Mouse (Mus musculus) liver, embryonic 16.5 days (tissue): Measurements from ENCODE around the gene Rpl6. TPM values are rescaled to one million over a fixed set of nuclear protein-coding genes. Genes with fewer than 3 reads are reported as not detected.
"Not testable (repeated sequence)": the region's sequence is repeated elsewhere in the genome, so short reads cannot be mapped to it uniquely, and the experiment has no call there.

Experiments used
- ATAC-seq: fragments of 200-750 bp; cut with Nextera tagmentation; 2 replicates; pipeline ENCODE4 v1.8.0; 2017; ENCODE audit warnings: low read depth, mild to moderate bottlenecking, moderate number of reproducible peaks, moderate library complexity
- H3K27ac ChIP-seq: fragments of 300-500 bp; sonication (generic); 2 replicates; pipeline ENCODE4 v1.5.1; 2014; ENCODE audit warnings: mild to moderate bottlenecking, low read length
- H3K27me3 ChIP-seq: fragments of 300-500 bp; sonication (generic); 2 replicates; pipeline ENCODE4 v1.6.1; 2014; ENCODE audit warnings: low read depth, low read length, mixed read lengths; ENCODE audit not compliant: control insufficient read depth, insufficient read depth
- H3K36me3 ChIP-seq: fragments of 300-500 bp; sonication (generic); 2 replicates; pipeline ENCODE4 v1.6.1; 2014; ENCODE audit warnings: mild to moderate bottlenecking; ENCODE audit not compliant: control insufficient read depth, insufficient read depth
- H3K4me1 ChIP-seq: fragments of 300-500 bp; sonication (generic); 2 replicates; pipeline ENCODE4 v1.6.1; 2014; ENCODE audit warnings: low read depth, low read length, mixed read lengths; ENCODE audit not compliant: control insufficient read depth
- H3K4me2 ChIP-seq: fragments of 300-500 bp; sonication (generic); 2 replicates; pipeline ENCODE4 v1.6.1; 2014; ENCODE audit warnings: low read depth, low read length, mixed read lengths
- H3K4me3 ChIP-seq: fragments of 300-500 bp; sonication (generic); 2 replicates; pipeline ENCODE4 v1.5.1; 2014; ENCODE audit warnings: low read depth, mild to moderate bottlenecking, low read length
- H3K9ac ChIP-seq: fragments of 300-500 bp; sonication (generic); 2 replicates; pipeline ENCODE4 v1.6.1; 2014; ENCODE audit warnings: low read depth, low read length
- H3K9me3 ChIP-seq: fragments of 300-500 bp; sonication (generic); replicated peaks from 2 replicates; pipeline ENCODE4 v1.6.1; 2016; ENCODE audit warnings: low read length; ENCODE audit not compliant: control insufficient read depth
- WGBS: fragments of 180-500 bp; shearing (Covaris S2); extraction: QIAGEN DNeasy Blood & Tissue Kit; methylation state at CpG from one replicate; pipeline ENCODE4 v1.1.7; 2014; ENCODE audit not compliant: insufficient replicate concordance; 5-methylcytosine and 5-hydroxymethylcytosine counted together
- polyA plus RNA-seq: library from polyadenylated mRNA; unstranded; fragments of >200 nt; fragmentation: Nextera tagmentation; extraction: Ambion mirVana; gene quantifications from 2 replicates; pipeline ENCODE4 v1.2.1, GENCODE M21; 2015

Rpl6 gene
- polyA plus RNA-seq, 1 experiment from 2014 or later: 278 TPM

DNA sequence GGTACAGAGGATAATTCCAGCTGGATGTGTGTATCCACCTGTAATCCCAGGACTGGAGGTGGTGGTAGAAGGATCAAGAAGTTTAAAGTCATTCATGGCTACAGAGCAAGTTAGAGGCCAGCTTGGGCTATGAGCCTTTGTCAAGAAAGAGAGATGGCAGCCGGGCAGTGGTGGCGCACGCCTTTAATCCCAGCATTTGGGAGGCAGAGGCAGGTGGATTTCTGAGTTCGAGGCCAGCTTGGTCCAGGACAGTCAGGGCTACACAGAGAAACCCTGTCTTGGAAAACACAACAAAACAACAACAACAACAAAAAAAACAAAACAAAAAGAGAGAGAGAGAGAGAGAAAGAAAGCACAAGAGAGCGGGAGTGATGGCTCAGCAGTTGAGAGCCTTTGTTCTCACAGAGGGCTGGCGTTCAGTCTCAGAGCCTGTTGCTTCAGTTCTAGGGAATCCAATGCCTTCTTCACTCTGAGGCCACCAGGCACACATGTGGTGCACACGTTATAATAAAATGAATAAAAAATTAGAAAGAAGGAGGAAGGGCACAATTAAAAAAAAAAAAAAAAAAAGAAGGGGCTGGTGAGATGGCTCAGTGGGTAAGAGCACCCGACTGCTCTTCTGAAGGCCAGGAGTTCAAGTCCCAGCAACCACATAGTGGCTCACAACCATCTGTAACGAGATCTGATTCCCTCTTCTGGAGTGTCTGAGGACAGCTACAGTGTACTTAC lies 12.5 kb downstream of the Rpl6 start:
- Histone ChIP-seq H3K27ac (peak overlapping the region; percentile 99), H3K4me1 (peaks cover 40% of the 10 kb centered on the region), H3K4me2 (peak overlapping the region; percentile 57), H3K9ac (peak overlapping the region; percentile 59), H3K36me3 (peaks cover 11% of the 10 kb centered on the region), H3K4me3 (0 out of 2 replicates have a peak overlapping the region, but pooled peaks have one; percentile 10)
- WGBS: 72% methylated on average over 9 of the region's 9 CpGs
- ATAC-seq, H3K9me3 ChIP-seq, H3K27me3 ChIP-seq: not testable (repeated sequence)

- Histone ChIP-seq H3K4me3 (no peak overlapping the region), H3K9ac (no peak overlapping the region), H3K4me2 (no peak overlapping the region), H3K9me3 (no peaks in the 10 kb centered on the region), H3K36me3 (peaks cover 5% of the 10 kb centered on the region), H3K27ac (peak overlapping the region; percentile 99), H3K4me1 (peaks cover 40% of the 10 kb centered on the region), H3K27me3 (no peaks in the 10 kb centered on the region)
- 69% methylated on average over 2 of the region's 2 CpGs for WGBS
- ATAC-seq: no peak
Observed at GRCm38 (mm10) chr5:121217313-121217634, 13.0 kb downstream of the Rpl6 start.

DNA sequence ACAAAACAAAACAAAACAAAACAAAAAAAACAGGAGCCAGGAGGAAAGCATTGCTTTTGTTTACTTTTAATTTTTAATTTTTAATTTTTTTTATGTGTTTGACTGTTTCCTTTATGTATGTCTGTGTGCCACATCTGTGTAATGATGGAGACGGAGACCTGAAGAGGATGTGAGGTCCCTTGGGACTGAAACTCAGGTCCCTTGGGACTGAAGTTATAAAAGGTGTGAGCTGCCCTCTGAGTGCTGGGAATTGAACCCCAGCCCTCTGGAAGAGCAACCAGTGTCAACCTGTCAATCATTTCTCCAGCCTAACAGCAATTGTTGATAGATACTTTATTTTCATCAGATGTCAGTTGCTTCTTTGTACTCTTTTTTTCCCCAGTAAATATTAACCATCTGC lies 14.9 kb downstream of the Rpl6 start:
- H3K4me1 ChIP-seq: peaks cover 41% of the 10 kb centered on the region
- H3K4me3 ChIP-seq: no peak overlapping the region
- H3K27ac ChIP-seq: peak overlapping the region; percentile 98
- no peak for ATAC-seq
- no peaks in the 10 kb centered on the region for H3K36me3 ChIP-seq
- no peaks in the 10 kb centered on the region for H3K27me3 ChIP-seq
- peak overlapping the region; percentile 71 for H3K4me2 ChIP-seq
- no peaks in the 10 kb centered on the region for H3K9me3 ChIP-seq
- peak overlapping the region; percentile 40; the same call in 1 of the 2 replicates for H3K9ac ChIP-seq
- 78% methylated on average over 1 of the region's 1 CpGs for WGBS

DNA sequence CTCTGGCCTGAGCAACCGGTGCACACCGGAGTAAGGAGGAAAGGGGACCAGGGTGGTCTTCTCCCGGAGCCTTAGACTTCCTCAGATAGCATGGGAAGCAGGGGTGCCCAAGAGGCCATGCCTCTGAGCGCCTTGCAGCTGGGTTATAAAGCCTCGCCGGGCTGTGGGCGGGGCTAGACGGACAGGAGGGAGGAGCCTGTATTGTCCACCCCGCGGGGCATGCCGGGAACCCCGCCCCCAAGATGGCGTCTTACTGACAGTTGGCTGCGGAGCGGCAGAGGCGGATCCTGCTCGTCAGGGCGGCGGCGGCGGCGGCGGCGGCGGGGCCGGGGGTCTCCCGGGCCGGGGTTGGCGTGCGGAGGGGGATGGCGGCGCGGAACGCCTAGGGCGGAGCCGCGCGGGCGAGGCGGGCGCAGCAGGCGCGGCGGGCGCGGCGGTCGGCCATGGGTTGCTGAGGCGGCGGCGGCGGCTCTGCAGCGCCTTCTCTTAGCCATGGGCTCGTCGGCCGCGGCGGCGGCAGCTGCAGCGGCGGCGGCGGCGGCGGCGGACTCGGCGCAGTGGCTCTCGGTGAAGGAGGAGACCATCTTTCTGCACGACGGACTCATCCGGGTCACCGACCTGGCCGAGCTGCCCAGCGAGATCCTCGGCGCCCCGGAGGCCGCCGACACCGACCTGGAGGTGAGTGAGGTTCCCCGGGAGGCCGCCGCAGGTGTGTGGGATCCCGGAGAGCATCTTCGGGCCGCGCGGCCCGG lies 15.9 kb downstream of the Rpl6 start, which contains the start of gene Hectd4:
Gene Hectd4, plus strand, starts transcription at position 240 of the 752 bp plus-strand sequence.
- H3K27ac ChIP-seq: peak within 1 kb of the TSS; percentile 98
- peaks cover 3% of the 10 kb centered on the region; the same call in 1 of the 2 replicates for H3K36me3 ChIP-seq
- H3K9me3 ChIP-seq: no peaks in the 10 kb centered on the region
- H3K27me3 ChIP-seq: no peaks in the 10 kb centered on the region
- H3K9ac ChIP-seq: peak within 1 kb of the TSS; percentile 100
- H3K4me2 ChIP-seq: peak within 1 kb of the TSS; percentile 71
- H3K4me3 ChIP-seq: peak within 1 kb of the TSS; percentile 100
- H3K4me1 ChIP-seq: peaks cover 44% of the 10 kb centered on the region
- ATAC-seq: peak; percentile 38
- WGBS: 0% methylated on average over 89 of the region's 90 CpGs

DNA sequence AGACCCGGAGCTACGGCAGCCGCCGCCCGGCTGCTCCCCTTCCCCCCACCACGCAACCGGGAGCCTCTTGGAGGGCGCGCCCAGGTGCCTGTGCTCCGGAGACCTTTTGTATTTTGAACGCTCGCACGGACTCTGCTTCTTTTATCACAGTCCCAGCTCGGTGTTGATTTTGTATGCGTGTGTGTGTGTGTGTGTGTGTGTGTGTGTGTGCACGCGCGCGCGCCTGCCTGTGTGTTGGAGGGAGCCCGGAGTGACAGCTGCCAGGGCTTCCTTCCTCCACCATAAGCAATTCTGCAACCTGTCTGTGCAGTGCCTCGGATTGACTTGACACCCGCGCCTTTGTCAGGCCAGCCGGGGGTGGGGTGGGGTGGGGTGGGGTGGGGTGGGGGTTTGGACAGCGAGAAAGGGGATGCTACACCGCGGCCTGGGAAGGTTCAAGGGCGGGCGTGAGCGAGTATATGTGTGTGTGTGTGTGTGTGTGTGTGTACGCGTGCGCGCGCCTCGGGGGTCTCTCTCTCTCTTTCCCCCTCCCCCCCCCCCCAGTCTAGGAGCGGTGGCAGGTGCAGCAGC lies 16.5 kb downstream of the Rpl6 start:
- under 1% methylated on average over 25 of the region's 38 CpGs for WGBS
- ATAC-seq: peak; percentile 9
- peaks cover 46% of the 10 kb centered on the region for H3K4me1 ChIP-seq

GRCm38 (mm10) chr5:121221328-121221850 lies 17.1 kb downstream of the Rpl6 start:
- peak overlapping the region; percentile 66 for H3K4me2 ChIP-seq
- no peaks in the 10 kb centered on the region for H3K27me3 ChIP-seq
- peak overlapping the region; percentile 100 for H3K4me3 ChIP-seq
- H3K9me3 ChIP-seq: no peaks in the 10 kb centered on the region
- peaks cover 3% of the 10 kb centered on the region for H3K36me3 ChIP-seq
- 17% methylated on average over 23 of the region's 23 CpGs for WGBS
- no peak for ATAC-seq
- peak overlapping the region; percentile 100 for H3K9ac ChIP-seq
- H3K4me1 ChIP-seq: peaks cover 50% of the 10 kb centered on the region
- peak overlapping the region; percentile 98 for H3K27ac ChIP-seq

More for the DNA sequence above, 16.5 kb downstream of the Rpl6 start:
- peak overlapping the region; percentile 100 for H3K4me3 ChIP-seq
- peaks cover 3% of the 10 kb centered on the region for H3K36me3 ChIP-seq
- no peaks in the 10 kb centered on the region for H3K27me3 ChIP-seq
- no peaks in the 10 kb centered on the region for H3K9me3 ChIP-seq
- H3K27ac ChIP-seq: peak overlapping the region; percentile 98
- peak overlapping the region; percentile 66 for H3K4me2 ChIP-seq
- peak overlapping the region; percentile 100 for H3K9ac ChIP-seq

- 76% methylated on average over 3 of the region's 4 CpGs for WGBS
- H3K9me3 ChIP-seq, H3K36me3 ChIP-seq, H3K4me3 ChIP-seq, H3K9ac ChIP-seq, H3K4me2 ChIP-seq, ATAC-seq, H3K27ac ChIP-seq, H3K27me3 ChIP-seq: not testable (repeated sequence)
- H3K4me1 ChIP-seq: peaks cover 50% of the 10 kb centered on the region
Observed at GRCm38 (mm10) chr5:121224020-121224419, 19.7 kb downstream of the Rpl6 start.

- H3K9ac ChIP-seq: peak overlapping the region; percentile 8; the same call in 1 of the 2 replicates
Observed at GRCm38 (mm10) chr5:121224856-121225255, 20.6 kb downstream of the Rpl6 start.

More at GRCm38 (mm10) chr5:121224856-121225255, 20.6 kb downstream of the Rpl6 start:
- no peak overlapping the region for H3K4me3 ChIP-seq
- peak overlapping the region; percentile 82 for H3K27ac ChIP-seq
- peaks cover 12% of the 10 kb centered on the region for H3K36me3 ChIP-seq
- no peaks in the 10 kb centered on the region for H3K27me3 ChIP-seq
- 66% methylated on average over 3 of the region's 3 CpGs for WGBS
- ATAC-seq: no peak
- peaks cover 48% of the 10 kb centered on the region for H3K4me1 ChIP-seq
- H3K9me3 ChIP-seq: no peaks in the 10 kb centered on the region
- no peak overlapping the region for H3K4me2 ChIP-seq
